In the genomic region with DNA sequence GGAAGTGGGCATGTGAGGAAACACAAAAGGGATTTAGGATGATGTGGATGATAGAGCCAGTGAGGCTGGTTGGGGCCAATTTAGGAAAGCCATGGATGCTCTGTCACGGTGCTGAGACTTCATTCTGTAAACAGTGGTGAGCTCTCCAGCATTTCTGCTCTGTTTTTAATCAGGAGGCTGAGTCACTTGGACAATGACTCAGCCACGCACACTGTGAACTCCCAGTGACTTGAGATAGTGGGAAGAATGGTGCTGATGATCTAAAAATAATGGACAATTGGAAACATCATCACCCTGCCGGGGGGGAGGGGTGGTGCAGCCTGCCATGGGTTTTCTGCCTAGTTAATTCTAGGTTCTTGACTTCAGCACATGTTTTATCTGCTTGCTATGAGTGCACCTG, we compare ENCODE assay signal across 23 mouse cellular contexts.
DNase-seq lines count a peak whose midpoint lies in the region; ATAC-seq and TF ChIP-seq lines count a peak whose summit lies in the region.
"Had no signal": no experiment of that assay in that cellular context is flagged by ENCODE, and none has a peak within 500 bp of the region (broad histone marks: within the 10 kb centered on the region; RNA-seq: fewer than 3 reads in every experiment).

No protein-coding gene starts in this region.

- peak; percentile 18 to 35 for DNase-seq in left cerebral cortex, adult 18-20 months (ENCODE audit: low spot score in 2 of 2)
- no peak for DNase-seq in left cerebral cortex, postnatal 4 days
- DNase-seq in 3T3-L1 (ENCODE audit: low read depth, low spot score): peak; percentile 84
- peak; percentile 86 for DNase-seq in Muller cell, postnatal 12 days (ENCODE audit: inconsistent ontology term)
- peak; percentile 78 for DNase-seq in brain, adult 2 months (ENCODE audit: low read depth, low spot score)
- no peak for DNase-seq in hindbrain, postnatal 0 days (ENCODE audit: low spot score)
- DNase-seq in spleen, postnatal 36 days (ENCODE audit: low spot score in 2 of 2): no peak
- DNase-seq in hindbrain, embryonic 10.5 days (ENCODE audit: low spot score): no peak
- DNase-seq: adrenal gland, adult 8-10 months; adrenal gland, postnatal 25 days; cerebellum, adult 18-20 months; cerebellum, adult 9-10 months; cerebellum, postnatal 14 days; gastrocnemius, postnatal 25 days; heart, adult 2 months had no signal

- H3K4me3 ChIP-seq in hindbrain, postnatal 0 days (ENCODE audit: low read length): no peak overlapping the region
- H3K4me3 ChIP-seq in hindbrain, embryonic 10.5 days: no peak overlapping the region
- H3K4me3 ChIP-seq: forebrain, embryonic 13.5 days; heart, adult 2 months; hindbrain, embryonic 13.5 days had no signal

- no peaks in the 10 kb centered on the region for H3K27me3 ChIP-seq in hindbrain, postnatal 0 days (ENCODE audit: insufficient read depth, low read length)
- H3K27me3 ChIP-seq in hindbrain, embryonic 10.5 days (ENCODE audit: insufficient read depth, poor library complexity, severe bottlenecking): no peaks in the 10 kb centered on the region
- H3K27me3 ChIP-seq: forebrain, embryonic 13.5 days; hindbrain, embryonic 13.5 days had no signal

- no peak for TF ChIP-seq CTCF in hindbrain, postnatal 0 days (IDR thresholded peaks at IDR 0.05; ENCODE audit: low read depth)

- no peaks in the 10 kb centered on the region for H3K9me3 ChIP-seq in hindbrain, postnatal 0 days (ENCODE audit: low read length)
- H3K9me3 ChIP-seq in hindbrain, embryonic 10.5 days: no peaks in the 10 kb centered on the region
- H3K9me3 ChIP-seq: forebrain, embryonic 13.5 days; hindbrain, embryonic 13.5 days had no signal

- no peak overlapping the region for H3K4me2 ChIP-seq in hindbrain, postnatal 0 days (ENCODE audit: low read depth, low read length)
- H3K4me2 ChIP-seq: forebrain, embryonic 13.5 days; heart, embryonic 11.5 days; hindbrain, embryonic 13.5 days had no signal

- H3K9ac ChIP-seq in hindbrain, postnatal 0 days (replicated peaks; ENCODE audit: low read length): no peak overlapping the region
- H3K9ac ChIP-seq: forebrain, embryonic 13.5 days; hindbrain, embryonic 13.5 days had no signal

- H3K4me1 ChIP-seq in hindbrain, postnatal 0 days (ENCODE audit: insufficient read depth, low read length): no peaks in the 10 kb centered on the region
- H3K4me1 ChIP-seq in hindbrain, embryonic 10.5 days (replicated peaks): no peaks in the 10 kb centered on the region
- H3K4me1 ChIP-seq: forebrain, embryonic 13.5 days had no signal

- WGBS in hindbrain, postnatal 0 days: 73% methylated on average over 3 of the region's 3 CpGs
- 65% methylated on average over 3 of the region's 3 CpGs for WGBS in hindbrain, embryonic 10.5 days

- no peak overlapping the region for H3K27ac ChIP-seq in hindbrain, postnatal 0 days
- H3K27ac ChIP-seq in hindbrain, embryonic 10.5 days: no peak overlapping the region
- H3K27ac ChIP-seq: forebrain, embryonic 13.5 days; heart, adult 2 months; hindbrain, embryonic 13.5 days had no signal

- no peaks in the 10 kb centered on the region for H3K36me3 ChIP-seq in hindbrain, postnatal 0 days (ENCODE audit: insufficient read depth, low read length)
- no peaks in the 10 kb centered on the region for H3K36me3 ChIP-seq in hindbrain, embryonic 10.5 days
- H3K36me3 ChIP-seq: hindbrain, embryonic 13.5 days had no signal

- intact Hi-C loops in left cerebral cortex, postnatal 4 days (cut with DNase I): no loop called here

- no peak for ATAC-seq in hindbrain, postnatal 0 days
- ATAC-seq: activated CD4-positive, CD25-positive, alpha-beta regulatory T cell, adult 4 months; forebrain, embryonic 13.5 days; forebrain, embryonic 16.5 days; hindbrain, embryonic 16.5 days; inflammation-experienced regulatory T-cells, adult 6 months; intestine, embryonic 16.5 days had no signal

Comparison
In these comparisons a context has a peak if more than half of its experiments do, and no peak if none do; other contexts are left out.
1. DNase-seq: peak in left cerebral cortex, adult 18-20 months (2 of 2), 3T3-L1 (single experiment), Muller cell, postnatal 12 days (single experiment) and brain, adult 2 months (single experiment); none in left cerebral cortex, postnatal 4 days (single experiment), hindbrain, postnatal 0 days (single experiment), spleen, postnatal 36 days (0 of 2) and hindbrain, embryonic 10.5 days (single experiment).